Mouse (Mus musculus) gastrocnemius, postnatal 14 days (tissue): ENCODE results near the gene Kif23. TPM values are rescaled to one million over a fixed set of nuclear protein-coding genes. Genes with fewer than 3 reads are reported as not detected.

Experiments used
- DNase-seq: peaks from one replicate; pipeline ENCODE4 v3.0.0; 2021; ENCODE audit warnings: mixed read lengths
- intact Hi-C: fragments of 180-260 bp; cut with DNase I; formaldehyde crosslinking; loops from one replicate; pipeline ENCODE4 v1.15.1; 2025; ENCODE audit warnings: low total_unique reads
- total RNA-seq, 2 experiments: library from RNA; stranded (reverse); gene quantifications; 2 replicates each; pipeline ENCODE4 v1.2.3; 2021

Gene Kif23
- total RNA-seq, 2 experiments from 2014 or later = 7.4 to 8.7 TPM

DNA sequence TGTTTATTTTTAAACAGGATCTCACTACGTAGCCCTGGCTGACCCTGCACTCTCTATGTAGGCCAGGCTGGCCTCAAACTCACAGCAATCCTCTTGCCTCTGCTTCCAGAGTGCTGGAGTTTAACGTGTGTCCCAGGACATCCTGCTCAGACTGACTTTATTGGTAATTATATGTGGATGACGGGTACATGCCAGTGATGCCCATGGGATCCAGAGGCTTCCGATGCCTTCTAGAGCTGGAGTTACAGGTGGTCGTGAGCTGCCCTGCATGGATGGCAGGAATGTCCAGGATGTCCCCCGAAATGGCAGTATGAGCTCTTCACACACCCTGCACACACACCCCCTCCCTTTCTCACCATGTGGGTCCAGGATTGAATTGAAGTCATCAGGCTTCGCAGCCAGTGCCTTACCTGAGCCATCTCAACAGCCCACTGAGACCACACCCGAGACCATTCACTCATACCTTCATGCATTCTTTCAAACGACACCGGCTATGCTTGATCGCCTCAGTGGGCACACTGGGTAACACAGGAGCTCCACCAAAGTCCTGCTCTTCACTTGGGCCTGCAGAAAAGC is 37.7 kb downstream of the Kif23 start:
- no peak for DNase-seq
- intact Hi-C loops = no loop called here

DNA sequence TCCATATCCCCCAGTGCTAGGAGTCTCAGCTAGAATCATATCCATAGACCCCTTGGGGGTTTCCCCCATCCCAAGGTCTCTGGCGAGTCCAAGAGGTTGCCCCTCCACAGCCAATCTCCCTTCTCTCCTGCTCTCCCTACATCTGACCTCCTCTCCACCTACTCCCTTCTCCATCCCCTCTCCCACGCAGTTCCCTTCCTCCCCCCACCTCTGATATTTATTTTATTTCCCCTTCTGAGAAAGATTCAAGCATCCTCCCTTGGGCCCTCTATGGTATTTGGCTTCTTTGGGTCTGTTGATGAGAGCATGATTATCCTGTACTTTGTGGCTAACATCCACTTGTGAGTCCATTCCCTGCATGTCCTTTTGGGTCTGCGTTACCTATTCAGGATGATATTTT is 38.2 kb downstream of the Kif23 start:
- no peak for DNase-seq
- intact Hi-C loops = no loop called here

DNA sequence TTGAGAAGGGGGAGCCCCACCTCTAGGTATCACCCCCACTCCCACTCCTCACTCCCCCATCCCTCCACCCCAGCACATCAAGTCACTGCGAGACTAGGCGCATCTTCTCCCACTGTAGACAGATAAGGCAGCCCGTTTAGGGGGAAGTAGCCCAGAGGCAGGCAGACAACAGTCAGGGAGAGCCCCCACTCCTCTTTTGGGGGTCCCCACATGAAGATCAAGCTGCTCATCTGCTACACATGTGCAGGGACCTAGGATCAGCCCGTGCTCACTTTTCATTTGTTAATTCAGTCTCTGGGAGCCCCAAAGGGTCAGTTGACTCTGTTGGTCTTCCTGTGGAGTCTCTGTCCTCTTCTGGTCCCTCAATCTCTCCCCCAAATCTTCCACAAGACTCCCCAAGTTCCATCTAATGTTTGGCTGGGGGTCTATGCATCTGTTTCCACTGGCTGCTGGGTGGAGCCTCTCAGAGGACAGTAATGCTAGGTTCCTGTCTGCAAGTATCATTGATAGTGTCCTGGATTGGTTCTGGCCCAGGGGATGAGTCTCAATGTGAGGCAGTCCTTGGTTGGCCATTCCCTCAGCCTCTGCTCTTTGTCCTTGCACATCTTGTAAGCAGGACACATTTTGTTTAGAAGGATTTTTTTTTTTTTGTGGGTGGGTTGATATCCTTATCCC is 38.8 kb downstream of the Kif23 start:
- intact Hi-C loops = no loop called here

DNA sequence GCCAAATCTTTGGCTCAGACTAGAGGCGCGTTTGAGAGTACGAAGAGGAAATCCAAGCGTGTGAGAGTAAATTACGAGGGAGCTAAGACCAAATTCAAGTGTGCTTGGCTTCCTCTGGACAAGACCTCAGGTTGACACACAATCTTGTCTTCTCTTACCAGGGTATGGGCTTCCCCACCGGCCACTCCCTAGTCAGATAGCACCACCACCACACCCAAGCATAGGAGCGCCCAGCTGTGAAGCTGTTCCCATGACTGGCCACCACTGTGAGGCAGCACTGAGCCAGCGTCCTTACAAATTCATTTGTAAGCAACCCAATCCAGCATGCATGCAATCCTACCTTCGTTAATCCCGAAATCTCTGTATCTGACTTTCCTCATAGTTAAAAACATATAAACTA is 39.7 kb downstream of the Kif23 start:
- intact Hi-C loops = no loop called here

More for the DNA sequence above, 38.8 kb downstream of the Kif23 start:
- no peak for DNase-seq

DNA sequence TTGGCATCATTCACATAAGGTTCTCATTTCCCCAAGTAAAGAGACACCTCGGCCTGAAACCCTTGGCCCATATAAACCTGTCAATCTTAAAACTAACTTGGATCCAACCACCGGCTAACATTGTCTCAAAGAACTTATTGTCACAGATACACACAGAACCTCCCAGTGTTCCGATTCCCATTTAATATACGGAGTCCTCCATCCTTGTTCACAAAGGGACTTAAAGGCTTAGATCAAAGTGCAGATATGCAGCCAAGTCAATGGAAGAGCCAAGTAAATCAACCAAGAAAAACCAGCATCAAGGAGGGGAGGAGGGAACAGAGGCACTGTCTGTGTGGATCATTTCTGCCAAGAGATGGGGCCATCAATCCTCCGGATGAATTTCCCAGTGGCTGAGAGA is 41.0 kb downstream of the Kif23 start:
- intact Hi-C loops = no loop called here
- DNase-seq = no peak

More for the DNA sequence above, 39.7 kb downstream of the Kif23 start:
- DNase-seq = no peak

DNA sequence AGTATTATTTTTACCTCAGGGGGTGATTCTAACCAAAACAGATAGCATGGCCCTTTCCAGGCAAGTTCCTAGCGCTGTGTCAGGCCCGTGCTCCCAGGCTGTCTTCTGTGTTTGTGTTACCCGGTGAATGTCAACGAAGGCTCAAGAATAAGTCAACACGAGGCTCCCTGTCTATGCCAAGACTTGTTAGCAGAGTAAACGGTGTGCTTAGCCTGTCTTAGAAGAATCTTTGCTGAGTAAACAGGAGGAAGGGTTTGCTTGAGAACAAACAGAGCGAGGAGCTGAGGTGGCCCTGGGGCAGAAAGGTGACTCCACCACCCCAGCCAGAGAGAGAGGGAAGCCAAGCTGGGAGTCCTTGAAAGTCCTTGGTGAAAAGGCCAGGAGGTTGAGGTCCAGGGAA is 42.4 kb downstream of the Kif23 start:
- intact Hi-C loops = no loop called here
- DNase-seq = no peak

DNA sequence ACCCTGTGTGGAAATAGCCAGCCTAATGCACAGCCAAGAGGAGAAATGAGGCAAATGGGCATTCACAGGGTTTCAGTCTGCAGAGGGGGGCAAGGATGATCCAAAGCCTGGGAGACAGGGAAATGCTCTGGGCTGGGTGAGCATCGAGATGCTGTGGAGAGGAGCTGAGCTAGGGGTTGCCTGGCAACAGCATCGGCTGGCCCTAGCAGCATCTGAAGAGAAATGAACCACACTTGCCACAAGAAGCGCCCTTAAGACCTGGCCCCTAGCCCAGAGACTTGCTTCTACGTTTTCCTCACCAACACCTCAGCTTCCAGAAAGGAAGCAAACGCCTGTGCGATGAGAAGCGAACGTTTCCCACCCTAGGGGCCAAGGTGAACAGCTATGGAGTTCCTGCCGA is 44.1 kb downstream of the Kif23 start:
- intact Hi-C loops = no loop called here
- no peak for DNase-seq

DNA sequence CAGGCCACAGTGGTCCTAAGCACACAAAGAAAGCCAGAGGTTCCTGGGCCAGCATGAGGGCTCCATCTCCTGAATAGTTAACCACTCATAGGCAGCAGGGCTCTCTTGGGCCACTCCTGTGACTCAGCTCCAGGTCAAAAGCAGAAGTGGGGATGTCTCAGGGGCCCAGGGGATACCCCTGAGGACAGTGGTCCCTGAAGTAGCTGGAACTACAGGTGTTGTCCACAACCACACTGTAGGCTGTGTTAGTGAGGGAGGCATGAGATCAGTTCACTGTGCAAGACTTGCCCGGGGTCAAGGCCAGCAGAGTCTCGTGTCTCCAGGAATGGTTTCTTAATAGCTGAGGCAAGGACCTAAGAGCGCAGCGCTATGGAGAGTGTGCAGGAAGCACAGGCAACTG is 45.0 kb downstream of the Kif23 start:
- DNase-seq = no peak
- intact Hi-C loops = no loop called here

DNA sequence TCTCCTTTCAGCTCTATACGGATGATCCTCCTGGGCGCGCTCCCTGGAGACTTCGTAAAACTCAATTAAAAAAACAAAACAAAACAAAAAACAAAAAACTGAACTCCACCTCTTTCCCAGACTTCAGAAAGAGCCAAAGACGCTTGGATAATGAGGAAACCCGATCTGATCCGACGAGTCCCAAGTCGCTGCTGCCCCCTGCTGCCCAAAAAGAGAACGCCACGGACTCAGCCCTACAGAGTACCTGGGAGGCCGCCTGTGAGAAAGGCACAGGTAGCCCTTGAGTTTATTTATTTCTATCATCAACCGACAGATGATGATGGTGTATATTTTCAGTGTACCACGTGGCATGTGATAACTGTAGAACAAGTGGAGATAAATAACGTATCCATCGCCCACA is 46.8 kb downstream of the Kif23 start:
- peak; percentile 72 for DNase-seq
- intact Hi-C loops = loop anchor here (10.0 kb wide), 1 partner anchor 1005 kb away; no protein-coding TSS in a partner anchor

DNA sequence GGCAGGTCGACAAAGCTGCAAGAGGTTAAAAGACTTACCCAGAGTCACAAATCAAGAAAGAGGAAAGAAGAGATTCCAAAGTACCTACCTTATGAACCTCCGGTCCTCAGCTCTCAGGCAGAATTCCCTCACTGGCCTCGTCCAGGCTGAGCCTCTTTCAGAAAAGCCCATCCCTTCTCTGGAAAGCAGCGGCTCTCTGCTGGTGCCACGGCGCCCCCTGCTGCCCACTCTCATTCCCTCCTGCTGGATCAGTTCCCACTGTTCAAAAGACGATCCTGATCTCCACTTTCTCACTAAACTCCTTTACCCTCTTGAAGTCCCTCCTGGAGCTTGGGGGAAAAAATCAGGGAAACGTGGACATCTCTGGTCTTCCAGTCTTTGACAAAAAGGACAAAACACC is 48.2 kb downstream of the Kif23 start:
- peak; percentile 82 for DNase-seq
- intact Hi-C loops = loop anchor here (10.0 kb wide), 1 partner anchor 1004 kb away; no protein-coding TSS in a partner anchor

DNA sequence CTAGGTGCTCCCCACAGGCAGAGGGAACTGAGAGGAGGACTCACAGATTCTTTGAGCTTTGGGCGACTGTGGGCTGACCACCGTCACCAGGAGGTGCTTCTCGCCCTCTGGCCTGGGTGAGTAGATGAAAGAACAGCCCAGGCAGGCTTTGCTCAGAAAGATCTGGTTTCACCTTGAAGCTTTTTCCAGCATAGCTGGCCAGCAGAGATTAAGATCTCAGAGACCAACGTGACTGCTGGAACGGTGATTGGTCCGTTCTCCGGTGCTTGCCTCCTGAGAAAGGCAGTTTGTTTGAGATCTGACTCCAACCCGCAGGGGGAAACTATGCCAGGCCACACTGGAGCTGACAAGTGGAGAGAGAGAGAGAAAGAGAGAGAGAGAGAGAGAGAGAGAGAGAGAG is 51.6 kb downstream of the Kif23 start:
- intact Hi-C loops = loop anchor here (10.0 kb wide), 1 partner anchor 1000 kb away; no protein-coding TSS in a partner anchor
- DNase-seq = peak; percentile 29

DNA sequence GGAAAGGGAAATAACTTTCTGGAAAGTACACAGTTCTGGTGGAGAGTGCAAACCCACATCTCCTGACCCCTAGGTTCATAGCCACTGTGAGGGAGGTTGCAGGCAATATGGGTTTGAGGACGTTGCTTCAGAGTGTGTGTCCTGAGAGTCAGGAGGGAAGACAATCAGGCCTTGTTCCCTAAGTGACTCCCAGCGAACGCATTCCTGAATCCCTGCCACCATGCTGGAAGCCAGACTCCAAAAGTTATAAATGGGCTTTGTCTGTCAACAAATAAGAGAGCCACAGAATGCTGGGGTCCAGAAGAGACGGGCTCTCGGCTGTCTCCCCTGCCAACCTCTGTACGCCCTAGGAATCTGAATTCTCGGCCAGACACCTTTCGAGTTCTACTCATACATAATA is 56.7 kb downstream of the Kif23 start:
- no peak for DNase-seq
- intact Hi-C loops = loop anchor here (10.0 kb wide), 1 partner anchor 995 kb away; no protein-coding TSS in a partner anchor

DNA sequence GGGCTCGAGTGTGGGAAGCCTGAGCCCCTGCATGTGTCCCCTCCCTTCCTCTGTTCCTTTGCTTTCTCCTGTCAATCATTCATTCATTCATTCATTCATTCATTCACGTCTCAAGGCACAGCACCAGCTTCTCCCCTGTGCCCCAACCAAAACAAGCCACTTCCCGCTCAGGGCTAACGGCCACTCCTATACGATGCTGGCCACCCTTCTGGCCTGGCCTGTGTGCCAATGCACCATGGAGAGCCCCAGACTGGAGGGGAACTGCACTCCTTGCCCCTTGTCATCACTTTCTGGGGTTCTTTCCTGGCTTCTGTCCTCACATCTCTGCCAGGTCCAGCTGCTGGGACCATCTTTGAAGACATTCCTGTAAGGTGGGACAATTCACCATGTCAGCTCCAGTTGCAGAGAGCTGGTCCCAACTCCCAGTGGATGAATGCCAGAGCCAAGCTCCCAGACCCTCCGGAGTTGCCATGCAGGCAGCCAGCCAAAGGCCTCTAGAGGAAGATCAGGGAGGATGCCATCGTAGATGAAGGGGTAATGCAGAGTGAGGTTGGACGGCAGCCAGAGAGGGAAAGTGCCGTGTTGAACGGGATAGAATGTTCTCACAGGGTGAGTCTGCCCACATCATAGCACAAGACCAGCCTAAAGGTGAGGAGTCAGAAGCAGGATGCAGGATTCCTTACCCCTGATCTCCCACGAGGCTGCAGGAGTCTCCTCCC is 58.8 kb downstream of the Kif23 start:
- no peak for DNase-seq
- intact Hi-C loops = no loop called here

DNA sequence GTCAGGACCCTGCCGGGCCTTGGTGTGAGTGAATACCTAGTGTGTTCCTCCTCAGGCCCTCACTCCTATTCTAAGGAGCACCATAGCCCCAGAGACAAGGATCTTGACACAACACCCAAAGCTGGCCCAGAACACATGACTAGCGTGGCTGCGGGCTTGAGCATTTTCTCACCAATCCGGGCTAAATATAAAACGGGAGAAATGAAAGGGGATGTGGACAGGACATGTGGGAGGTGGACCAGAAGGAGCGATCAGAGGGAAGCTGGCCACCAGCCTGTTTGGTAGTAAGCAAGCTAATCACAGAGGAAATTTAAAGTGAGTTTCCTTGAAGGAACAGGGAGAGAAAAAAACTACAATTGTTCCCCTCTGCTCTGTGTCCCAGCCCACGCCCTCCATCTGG is 60.6 kb downstream of the Kif23 start:
- intact Hi-C loops = no loop called here

DNA sequence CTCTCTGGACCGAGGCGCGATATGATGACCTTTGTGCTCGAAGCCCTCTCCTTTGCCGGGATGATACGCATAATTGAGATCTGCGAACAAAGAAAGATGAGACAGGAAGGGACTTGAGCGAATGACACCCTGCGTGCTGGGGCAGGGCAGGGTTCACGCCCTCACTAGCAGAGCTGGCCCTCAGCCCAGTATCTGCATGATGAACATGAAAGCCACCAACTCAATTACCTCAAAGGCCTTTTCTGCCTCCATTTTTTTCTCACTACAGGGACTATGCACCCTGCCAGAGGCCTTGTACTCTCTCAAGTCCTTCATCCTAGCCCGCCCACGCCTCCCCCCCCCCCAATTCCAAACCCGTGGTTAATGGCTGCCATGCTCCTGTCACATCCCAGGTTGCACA is 61.6 kb downstream of the Kif23 start:
- DNase-seq = no peak
- intact Hi-C loops = no loop called here

More for the DNA sequence above, 60.6 kb downstream of the Kif23 start:
- DNase-seq = no peak

DNA sequence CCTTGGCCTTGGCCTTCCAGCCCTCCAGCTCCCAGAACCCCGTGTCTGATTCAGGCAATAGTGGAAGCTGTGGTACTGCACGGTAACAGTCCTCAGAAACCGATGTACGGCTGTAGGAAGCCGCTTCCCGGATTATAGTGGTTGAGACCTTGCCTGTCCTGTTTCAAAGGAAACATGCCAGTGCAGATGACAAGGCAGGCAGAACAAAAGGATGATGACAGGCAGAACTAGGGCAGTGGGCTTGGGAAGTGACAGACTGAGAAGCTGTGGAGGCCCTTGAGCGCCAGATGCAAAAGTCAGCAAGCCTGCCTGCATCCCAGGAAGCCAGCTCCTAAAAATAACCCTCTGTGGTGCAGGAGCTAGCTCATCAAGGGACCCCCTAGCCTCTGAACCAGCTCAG is 62.2 kb downstream of the Kif23 start:
- no peak for DNase-seq
- intact Hi-C loops = no loop called here

DNA sequence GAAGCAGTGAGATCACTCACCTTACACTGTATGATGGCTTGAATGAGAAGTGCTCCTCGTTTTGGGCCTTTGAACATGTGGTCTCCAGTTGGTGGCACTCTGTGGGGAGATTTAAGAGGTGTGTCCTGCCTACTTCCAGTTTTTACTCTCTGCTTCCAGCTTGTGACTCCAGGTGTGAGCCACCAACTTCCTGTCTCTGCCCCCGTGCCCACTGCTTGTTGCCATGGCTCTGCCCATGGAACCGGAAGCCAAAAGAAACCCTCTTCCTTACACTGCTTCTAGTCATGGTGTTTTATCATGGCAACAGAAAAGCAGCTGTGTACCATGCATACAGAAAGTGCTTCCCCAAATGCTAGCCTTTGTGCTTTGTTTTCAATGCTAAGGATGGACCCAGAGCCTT is 64.4 kb downstream of the Kif23 start:
- DNase-seq = no peak
- intact Hi-C loops = no loop called here

DNA sequence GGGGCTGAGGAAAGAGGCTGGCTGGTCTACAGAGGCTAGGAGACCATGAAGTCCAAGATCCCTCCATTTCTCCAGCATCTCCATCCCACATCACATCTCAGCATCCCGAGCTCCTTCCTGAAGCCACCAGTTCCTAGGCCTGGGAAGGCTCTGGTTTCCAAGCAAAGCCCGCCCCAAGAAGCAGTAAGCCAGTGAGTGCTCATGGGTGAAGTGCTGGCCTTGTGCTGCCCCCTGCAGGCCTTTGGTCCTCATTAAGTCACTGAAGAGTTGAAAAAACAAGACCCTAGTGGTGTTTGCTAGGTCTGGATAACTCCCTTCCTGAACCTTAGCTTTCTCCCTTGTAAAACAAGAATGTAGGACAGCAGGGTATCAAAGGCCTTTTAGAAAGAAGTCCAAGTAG is 67.7 kb downstream of the Kif23 start:
- intact Hi-C loops = no loop called here
- peak; percentile 75 for DNase-seq

DNA sequence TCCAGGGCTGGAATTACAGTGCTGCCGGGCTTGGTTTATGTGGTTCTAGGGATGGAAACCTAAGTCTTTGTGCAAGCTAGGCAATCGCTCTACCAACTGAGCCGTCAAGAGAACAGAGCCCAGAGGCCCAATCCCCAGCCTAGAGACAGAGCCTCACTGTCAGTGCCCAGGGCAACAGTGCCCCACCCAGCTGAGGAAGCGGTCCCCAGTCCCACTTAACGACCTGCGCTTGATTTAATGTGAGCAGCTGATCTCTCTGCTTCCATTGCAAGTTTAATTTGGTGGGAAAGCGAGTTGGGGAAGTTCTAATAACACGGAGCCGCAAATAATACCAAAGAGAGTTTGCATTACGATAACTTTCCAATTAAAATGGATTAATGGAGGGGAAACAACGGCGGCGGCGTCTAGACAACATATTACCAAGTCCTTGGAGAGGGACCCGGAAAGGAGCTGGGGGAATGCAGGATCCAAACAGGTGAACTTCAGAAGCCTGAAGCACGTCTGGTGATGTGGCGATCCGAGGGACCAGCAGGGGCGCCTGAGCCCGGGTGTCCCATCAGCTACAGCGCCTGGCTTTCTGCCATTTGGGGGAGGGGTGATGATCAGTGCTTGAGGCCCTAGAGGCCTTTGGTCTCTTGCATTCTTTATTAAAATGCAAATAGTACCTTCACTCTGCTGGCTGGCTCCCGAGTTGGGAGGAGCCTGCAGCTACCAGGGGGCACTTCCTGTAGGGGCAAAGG is 69.0 kb downstream of the Kif23 start:
- peak; percentile 22 for DNase-seq
- intact Hi-C loops = no loop called here

DNA sequence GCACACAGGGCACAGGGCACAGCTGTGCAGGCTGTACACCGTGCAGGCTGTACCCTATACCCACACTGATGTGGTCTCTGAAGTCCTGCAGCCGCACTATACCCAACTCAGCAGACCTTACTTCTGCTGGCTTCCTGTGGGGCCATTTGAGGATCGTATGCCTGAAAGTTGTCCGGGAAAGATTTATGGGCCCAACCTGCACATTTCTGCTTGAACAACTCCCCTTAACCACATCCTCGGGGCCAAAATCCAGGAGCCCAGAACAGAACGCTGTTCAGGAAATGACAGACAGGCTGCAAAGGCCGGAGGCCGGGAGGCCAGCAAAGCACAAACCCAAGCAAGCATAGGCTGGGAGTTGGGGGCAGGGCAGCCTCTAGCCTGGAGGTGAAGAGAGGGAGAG is 73.2 kb downstream of the Kif23 start:
- no peak for DNase-seq
- intact Hi-C loops = no loop called here
